Mouse (Mus musculus) cerebellum, postnatal 4 days (tissue): Measurements from ENCODE around the gene Rnf180.
"Not testable (repeated sequence)": the region's sequence is repeated elsewhere in the genome, so short reads cannot be mapped to it uniquely, and the experiment has no call there.

Source experiments
- DNase-seq, 2 experiments: peaks; one replicate each; pipeline ENCODE4 v3.0.0; 2022; ENCODE audit warnings: low spot score in 2 of 2, mixed read lengths in 1 of 2

Gene Rnf180

GRCm38 (mm10) chr13:105294715-105295114, at the start of gene Rnf180:
Gene Rnf180 (minus strand): TSS chr13:105294815.
- DNase-seq = no peak

- DNase-seq = no peak
These were observed 36.8 kb upstream of the Rnf180 start for GRCm38 (mm10) chr13:105331199-105331968.

GRCm38 (mm10) chr13:105326946-105327345, 32.3 kb upstream of the Rnf180 start:
- DNase-seq = no peak

DNA sequence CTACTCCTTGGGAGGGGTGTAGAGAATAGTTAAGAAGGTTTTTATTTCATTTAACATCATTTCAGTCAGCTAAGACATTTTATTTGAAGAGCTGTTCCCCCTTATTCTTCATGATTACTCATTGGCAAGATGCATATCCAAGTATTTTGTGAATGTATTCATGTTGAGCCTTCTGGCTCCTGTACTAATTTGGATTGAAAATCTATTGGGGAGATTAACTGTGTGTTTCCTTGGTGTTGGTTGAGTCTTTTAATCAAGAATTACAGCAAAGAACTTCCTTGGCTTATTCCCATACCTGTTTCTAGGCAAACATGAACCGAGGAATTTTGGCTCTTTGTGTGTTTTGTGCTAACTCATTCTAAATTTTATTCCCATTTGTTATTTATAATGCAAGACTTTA, 22.3 kb upstream of the Rnf180 start:
- no peak for DNase-seq

DNA sequence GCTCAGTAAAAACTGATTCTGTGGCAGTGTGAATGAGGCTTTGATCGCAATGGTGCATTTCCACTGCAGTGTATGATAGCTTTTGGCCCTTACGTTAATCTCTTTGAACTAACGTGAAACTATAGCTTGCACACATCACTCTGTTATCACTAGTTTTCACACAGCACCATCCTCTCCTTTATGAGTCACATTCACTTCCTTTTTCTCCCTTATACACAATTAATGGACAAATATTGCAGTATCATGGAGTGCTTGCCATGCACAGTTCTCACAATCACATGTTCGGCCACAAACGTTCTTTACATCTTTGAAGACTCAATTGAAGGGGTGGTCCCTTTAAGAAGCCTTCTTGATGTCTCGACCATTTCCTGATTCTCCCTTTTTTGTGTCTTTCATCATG, 21.4 kb upstream of the Rnf180 start:
- DNase-seq = no peak

DNA sequence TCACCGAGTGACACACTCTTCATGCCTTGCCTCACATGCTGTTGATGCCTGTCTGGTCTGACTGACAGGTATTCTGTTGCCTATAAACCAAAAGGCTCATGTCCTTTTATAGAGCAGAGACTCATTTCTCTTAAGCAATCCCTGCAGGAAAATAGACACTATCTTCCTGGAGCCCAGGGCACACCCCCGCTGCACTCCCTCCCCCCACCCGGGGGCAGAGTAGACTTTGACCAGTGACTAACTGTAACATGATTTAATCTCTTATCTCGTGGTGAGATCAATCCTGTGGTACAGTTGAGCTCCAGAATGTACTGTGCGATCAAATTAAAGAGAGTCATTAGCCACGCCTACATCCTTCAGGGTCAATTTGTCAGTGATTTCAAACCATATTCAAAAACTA, 18.1 kb upstream of the Rnf180 start:
- DNase-seq = no peak

DNA sequence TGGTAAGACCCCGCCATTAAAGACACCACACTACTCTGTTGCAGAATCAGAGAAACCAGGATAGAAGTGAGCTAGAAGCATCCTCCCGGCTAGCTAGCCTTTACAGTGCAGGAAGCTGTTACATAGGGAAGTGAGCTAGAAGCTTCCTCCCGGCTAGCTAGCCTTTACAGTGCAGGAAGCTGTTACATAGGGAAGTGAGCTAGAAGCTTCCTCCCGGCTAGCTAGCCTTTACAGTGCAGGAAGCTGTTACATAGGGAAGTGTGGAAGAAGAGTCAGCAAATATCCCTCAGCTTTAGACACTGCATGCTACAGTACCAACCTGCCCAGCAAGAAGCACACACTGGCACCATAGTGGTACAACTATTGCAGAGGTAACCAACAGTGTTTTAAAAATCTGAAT, 15.9 kb upstream of the Rnf180 start:
- DNase-seq = not testable (repeated sequence)

DNA sequence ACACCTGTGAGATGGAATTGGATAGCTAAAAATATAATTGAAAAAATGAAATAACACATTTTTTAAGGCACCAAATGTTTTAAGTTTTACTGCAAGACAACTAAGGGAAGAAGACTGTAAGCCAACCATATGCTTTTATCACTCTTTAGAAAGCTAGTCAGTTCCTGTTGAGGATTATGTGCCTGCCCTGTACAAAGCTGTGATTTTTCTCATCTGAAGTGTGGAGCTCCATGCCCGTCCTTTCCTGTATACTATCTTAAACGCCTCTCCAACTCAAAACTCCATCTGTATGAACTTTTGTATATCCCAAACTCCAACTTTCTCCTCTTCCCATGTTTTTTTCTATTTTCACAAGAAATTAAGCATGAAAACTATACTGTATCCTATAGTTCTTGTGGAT, 10.9 kb upstream of the Rnf180 start:
- no peak for DNase-seq

- DNase-seq = no peak
These were observed 9.4 kb upstream of the Rnf180 start for GRCm38 (mm10) chr13:105304054-105304453.

GRCm38 (mm10) chr13:105300009-105300346, 5.4 kb upstream of the Rnf180 start:
- DNase-seq = no peak

DNA sequence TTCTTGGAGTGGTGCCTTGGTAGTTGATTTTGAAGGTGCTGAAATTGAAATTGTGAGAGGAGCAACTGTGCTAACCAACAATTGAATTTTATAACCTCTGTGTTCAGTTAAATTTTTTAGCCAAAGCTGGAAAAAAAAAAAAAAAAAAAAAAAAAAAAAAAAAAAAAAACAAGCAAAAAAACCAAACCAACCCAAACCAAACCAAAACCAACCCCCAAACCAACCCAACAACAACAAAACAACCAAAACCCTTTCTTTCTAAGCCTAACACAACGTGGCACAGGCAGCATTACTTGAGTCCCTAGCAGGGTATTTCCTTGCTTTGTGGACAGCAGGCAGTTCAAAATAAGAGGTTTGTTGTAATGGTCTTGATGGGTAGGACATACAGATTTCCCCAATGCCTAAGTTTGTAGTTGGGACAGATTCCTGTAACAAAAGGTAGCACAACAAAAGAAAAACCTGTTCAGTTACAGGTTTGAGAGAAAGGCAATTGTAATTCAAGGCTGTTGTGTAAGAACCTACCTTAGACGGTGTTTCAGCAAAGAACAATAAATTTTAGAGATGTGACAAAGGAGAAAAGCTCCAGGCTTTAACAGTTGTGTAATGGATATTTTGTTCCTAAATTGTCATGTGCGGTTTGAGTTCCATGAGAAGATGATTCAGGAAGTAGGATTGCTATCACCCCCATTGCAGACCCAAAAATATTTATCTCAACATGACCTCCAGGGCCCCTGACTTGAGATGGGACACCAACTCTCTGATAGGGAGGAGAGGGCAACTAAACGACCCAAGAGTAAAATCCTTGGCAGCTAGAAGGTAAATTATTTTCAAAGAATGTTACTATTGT, 4.8 kb upstream of the Rnf180 start:
- no peak for DNase-seq

DNA sequence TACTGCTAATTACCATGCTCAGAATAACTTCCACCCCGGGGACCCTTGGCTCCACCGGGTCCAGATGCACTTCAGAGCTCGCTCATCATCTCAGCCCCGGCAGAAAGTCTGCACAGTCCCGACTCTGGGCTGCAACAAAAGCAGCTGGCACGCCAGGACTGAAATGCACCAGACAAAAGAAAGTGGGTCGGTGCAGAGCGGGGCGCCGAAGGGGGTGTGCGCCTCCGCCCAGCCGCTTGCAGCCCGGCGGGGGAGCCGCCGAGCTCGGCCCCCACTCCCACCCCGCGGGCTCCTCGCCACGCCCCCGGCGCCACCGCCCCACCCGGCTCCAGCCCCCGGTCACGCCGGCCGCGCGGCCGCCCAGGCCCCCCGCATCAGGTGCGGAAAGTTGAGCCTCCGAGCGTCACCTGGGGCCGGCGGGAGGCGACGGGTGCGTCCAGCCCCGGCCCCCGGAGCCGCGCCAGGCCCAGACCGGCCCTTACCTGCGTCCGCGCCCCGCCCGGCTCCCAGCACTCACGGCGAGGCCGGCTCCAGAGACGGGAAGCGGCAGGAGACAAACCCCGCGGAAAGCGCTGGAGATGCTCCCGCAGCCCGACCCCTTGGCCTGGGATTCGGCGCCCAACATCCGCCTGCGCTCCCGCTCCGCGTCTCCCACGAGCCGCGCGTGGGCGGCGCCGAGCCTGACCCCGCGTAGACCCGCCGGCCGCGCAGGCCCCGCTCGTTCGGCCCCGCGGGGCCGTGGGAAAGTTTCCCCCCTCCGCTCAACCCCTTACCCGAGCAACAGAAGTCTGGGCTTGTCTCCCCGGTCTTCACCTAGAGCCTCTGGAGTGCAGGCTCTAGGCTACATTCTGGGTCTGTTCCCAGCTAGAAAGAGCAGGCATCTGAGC, 591 bp downstream of the Rnf180 start:
- peak; percentile 27 to 54 for DNase-seq

DNA sequence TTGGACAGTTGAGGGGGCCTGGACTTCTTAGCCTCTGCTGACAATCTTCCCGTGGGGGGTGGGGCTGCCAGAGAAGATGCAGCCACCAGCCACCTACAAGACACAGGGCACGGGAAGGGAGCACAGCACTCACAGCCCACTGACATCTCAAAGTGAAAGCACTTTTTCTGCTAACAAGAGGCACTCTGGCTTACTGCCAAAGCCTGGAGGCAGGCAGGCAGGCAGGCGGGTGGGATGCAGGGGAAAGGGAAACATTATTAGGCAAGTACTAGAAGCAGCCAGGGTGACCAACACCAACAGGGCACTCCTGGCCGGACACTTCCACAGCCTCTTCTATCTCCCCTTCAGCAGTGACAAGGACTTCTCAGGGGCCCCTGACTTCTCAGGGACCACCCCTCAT, 2.8 kb downstream of the Rnf180 start:
- DNase-seq = peak in 1 of 2 experiments; percentile 60

DNA sequence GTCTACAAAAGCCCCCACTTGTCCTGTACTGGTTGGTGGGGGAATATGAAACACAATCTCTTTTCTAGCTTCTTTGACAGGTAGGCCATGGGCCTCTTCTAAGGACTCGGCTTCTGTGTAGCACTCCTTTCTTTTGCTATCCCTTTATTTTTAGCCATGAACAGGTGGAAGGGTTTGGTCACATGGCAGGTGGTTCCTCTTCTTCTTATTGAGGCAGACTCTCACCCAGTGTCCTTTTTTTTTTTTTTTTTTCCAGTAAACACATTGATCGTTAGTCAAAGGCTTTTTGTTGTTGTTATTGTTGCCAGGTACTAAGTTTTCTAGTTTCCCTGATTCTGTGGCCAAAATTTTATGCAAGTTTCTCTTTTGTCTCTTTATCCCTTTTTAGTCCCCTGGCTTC, 4.0 kb downstream of the Rnf180 start:
- no peak for DNase-seq

- DNase-seq = no peak
These were observed 4.6 kb downstream of the Rnf180 start for GRCm38 (mm10) chr13:105290021-105290420.

DNA sequence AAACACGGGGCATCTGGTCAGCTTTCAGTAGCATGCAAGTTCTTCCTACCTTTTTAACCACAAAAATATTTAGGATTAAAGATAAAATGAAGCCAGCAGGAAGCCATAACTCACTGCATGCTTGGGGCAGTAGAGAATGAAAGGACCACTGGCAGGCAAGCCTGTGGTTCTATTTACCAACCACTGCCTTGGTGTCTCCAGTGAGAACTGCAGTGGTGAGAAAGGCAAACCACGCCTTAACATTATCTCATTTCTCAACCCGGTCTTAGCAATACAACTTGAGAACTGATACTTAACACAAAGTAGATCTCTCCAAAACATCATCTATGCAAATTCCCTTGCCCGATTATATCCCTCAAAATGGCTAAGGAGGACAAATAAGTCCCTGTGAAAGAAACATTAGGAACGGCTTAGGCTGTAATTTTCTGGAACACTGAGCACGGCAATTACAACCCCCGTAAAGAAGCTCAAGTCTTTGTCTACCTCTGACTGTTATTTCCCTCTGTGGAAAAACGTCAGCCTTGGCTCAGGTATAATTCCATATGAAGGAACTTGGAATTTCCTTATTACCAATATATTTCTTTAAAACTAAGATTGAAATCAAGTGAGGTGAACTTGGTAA, 15.1 kb downstream of the Rnf180 start:
- no peak for DNase-seq

- no peak for DNase-seq
These were observed 24.1 kb downstream of the Rnf180 start for GRCm38 (mm10) chr13:105270394-105271094.

- no peak for DNase-seq
These were observed 27.2 kb downstream of the Rnf180 start for GRCm38 (mm10) chr13:105267464-105267863.

GRCm38 (mm10) chr13:105266746-105267145, 27.9 kb downstream of the Rnf180 start:
- peak in 1 of 2 experiments; percentile 43 for DNase-seq

DNA sequence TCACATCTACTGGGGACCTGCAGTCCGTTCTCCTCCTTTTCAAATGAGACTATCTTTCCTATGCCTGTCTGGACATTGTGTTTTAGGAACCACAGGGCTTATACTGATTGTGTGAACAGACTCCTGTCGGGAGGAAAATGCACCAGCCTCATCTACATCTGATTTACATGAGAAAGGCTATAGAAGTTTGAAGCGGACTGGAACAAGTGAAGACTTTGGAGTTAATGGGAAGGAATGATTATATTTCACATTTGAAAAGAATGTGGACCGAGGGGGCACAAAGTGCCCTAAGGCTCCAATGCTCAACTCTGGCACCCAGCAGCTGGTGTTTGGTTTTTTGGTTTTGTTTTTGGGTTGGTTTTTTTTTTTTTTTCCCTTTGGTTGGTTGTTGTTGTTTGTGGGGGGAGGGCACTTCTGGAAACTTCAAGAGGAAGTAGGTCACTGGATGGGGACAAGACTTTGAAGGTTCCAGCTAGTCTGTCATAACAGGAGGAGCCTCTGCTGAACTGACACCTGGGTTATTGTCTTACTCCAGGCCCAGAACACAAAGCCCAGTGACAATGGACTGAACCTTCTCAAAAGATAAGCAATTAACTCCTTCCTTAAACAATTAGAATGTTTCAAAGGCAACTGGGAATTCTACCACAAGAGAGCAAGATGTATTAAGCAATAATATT, 37.7 kb downstream of the Rnf180 start:
- no peak for DNase-seq
